Mouse (Mus musculus) heart, postnatal 0 days (tissue): ENCODE measurements around the gene Spred2. TPM values are rescaled to one million over a fixed set of nuclear protein-coding genes. Genes with fewer than 3 reads are reported as not detected.

Experiments used
- ATAC-seq: fragments of 200-750 bp; cut with Nextera tagmentation; 2 replicates; pipeline ENCODE4 v1.8.0; 2017; ENCODE audit warnings: low read depth, moderate number of reproducible peaks, moderate library complexity; ENCODE audit not compliant: insufficient read depth
- DNase-seq: peaks from one replicate; pipeline ENCODE4 v3.0.0-alpha.2; 2016; ENCODE audit warnings: low spot score
- H3K27ac ChIP-seq: fragments of 300-500 bp; sonication (generic); 2 replicates; pipeline ENCODE4 v1.5.1; 2014; ENCODE audit warnings: low read depth, mild to moderate bottlenecking
- H3K27me3 ChIP-seq: fragments of 300-500 bp; sonication (generic); 2 replicates; pipeline ENCODE4 v1.6.1; 2014; ENCODE audit warnings: low read length, mixed read lengths; ENCODE audit not compliant: control insufficient read depth, insufficient read depth
- H3K36me3 ChIP-seq: fragments of 300-500 bp; sonication (generic); replicated peaks from 2 replicates; pipeline ENCODE4 v1.6.1; 2014; ENCODE audit warnings: low read length, mixed read lengths; ENCODE audit not compliant: control insufficient read depth, insufficient read depth
- H3K4me1 ChIP-seq: fragments of 300-500 bp; sonication (generic); 2 replicates; pipeline ENCODE4 v1.6.1; 2014; ENCODE audit warnings: antibody characterized with exemption; ENCODE audit not compliant: control insufficient read depth, insufficient read depth
- H3K4me2 ChIP-seq: fragments of 300-500 bp; sonication (generic); 2 replicates; pipeline ENCODE4 v1.6.1; 2014; ENCODE audit warnings: low read depth, mild to moderate bottlenecking, low read length, moderate library complexity
- H3K4me3 ChIP-seq: fragments of 300-500 bp; sonication (generic); 2 replicates; pipeline ENCODE4 v1.5.1; 2014; ENCODE audit warnings: low read depth, low read length
- H3K9ac ChIP-seq: fragments of 300-500 bp; sonication (generic); replicated peaks from 2 replicates; pipeline ENCODE4 v1.6.1; 2014; ENCODE audit warnings: low read depth, low read length, mixed read lengths
- H3K9me3 ChIP-seq: fragments of 300-500 bp; sonication (generic); replicated peaks from 2 replicates; pipeline ENCODE4 v1.6.1; 2016; ENCODE audit warnings: low read length; ENCODE audit not compliant: control insufficient read depth
- CTCF ChIP-seq: IDR thresholded peaks from 2 replicates; pipeline ENCODE4 v1.5.1; 2016; ENCODE audit warnings: antibody characterized with exemption, control low read depth, low read depth
- EP300 ChIP-seq: IDR thresholded peaks from 2 replicates; pipeline ENCODE4 v1.6.1; 2016; ENCODE audit warnings: antibody characterized with exemption, low read depth
- WGBS: fragments of 180-500 bp; shearing (Covaris S2); extraction: QIAGEN DNeasy Blood & Tissue Kit; methylation state at CpG from one replicate; pipeline ENCODE4 v1.1.7; 2014; 5-methylcytosine and 5-hydroxymethylcytosine counted together
- polyA plus RNA-seq: library from polyadenylated mRNA; unstranded; fragments of >200 nt; fragmentation: Nextera tagmentation; extraction: Ambion mirVana; gene quantifications from 2 replicates; pipeline ENCODE4 v1.2.1, GENCODE M21; 2015
- total RNA-seq: library from RNA; depleted of rRNA; stranded (reverse); fragments of >200 nt; gene quantifications from 2 replicates; pipeline ENCODE4 v1.2.3, GENCODE M21; 2014; ENCODE audit warnings: low replicate concordance

Gene Spred2
- total and polyA plus RNA-seq, 2 experiments from 2014 or later: 3.2 to 8.2 TPM

DNA sequence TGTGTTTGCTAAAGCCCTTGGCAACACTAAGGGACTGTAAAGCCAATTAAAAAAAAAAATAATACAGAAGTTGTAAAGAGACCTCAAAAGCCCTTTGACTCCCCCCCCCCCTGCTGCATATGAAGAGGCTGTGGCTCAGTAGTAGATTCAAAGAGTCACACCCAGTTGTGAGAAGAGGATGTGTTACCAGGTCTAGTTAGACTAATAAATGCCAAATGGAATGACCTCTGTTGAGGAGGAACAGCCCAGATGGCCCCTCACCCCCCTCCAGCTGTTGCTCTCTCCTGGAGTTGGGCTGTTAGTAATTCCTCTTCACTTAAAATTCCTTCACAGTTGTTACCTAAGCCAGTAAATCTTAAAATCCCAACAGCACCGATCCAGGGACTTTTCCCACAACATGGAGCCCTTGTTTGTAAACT lies 62.3 kb downstream of the Spred2 start:
- Histone ChIP-seq H3K4me2 (peak overlapping the region; percentile 32; the same call in 1 of the 2 replicates), H3K27me3 (no peaks in the 10 kb centered on the region), H3K4me1 (peaks cover 56% of the 10 kb centered on the region), H3K9me3 (no peaks in the 10 kb centered on the region), H3K36me3 (no peaks in the 10 kb centered on the region), H3K9ac (no peak overlapping the region), H3K4me3 (no peak overlapping the region), H3K27ac (peak overlapping the region; percentile 85)
- DNase-seq (no peak), ATAC-seq (peak; percentile 52; the same call in 1 of the 2 replicates)
- WGBS: 0% methylated on average over 1 of the region's 1 CpGs
- TF ChIP-seq CTCF (no peak), EP300 (no peak)

- peak overlapping the region; percentile 85 for H3K27ac ChIP-seq
- no peak overlapping the region for H3K4me3 ChIP-seq
- H3K9ac ChIP-seq: no peak overlapping the region
- TF ChIP-seq EP300: no peak
- no peak for TF ChIP-seq CTCF
- H3K4me2 ChIP-seq: peak overlapping the region; percentile 32
- ATAC-seq (0 out of 2 replicates have a peak, but pooled peaks have one; percentile 22), DNase-seq (no peak)
- H3K4me1 ChIP-seq: peaks cover 54% of the 10 kb centered on the region
- H3K27me3 ChIP-seq: no peaks in the 10 kb centered on the region
- no peaks in the 10 kb centered on the region for H3K36me3 ChIP-seq
- WGBS: 47% methylated on average over 17 of the region's 17 CpGs
- H3K9me3 ChIP-seq: no peaks in the 10 kb centered on the region
Measured at GRCm38 (mm10) chr11:19986871-19987755, 62.9 kb downstream of the Spred2 start.

- no peak for ATAC-seq
- no peaks in the 10 kb centered on the region for H3K9me3 ChIP-seq
- TF ChIP-seq EP300: no peak
- TF ChIP-seq CTCF: no peak
- H3K27ac ChIP-seq: 0 out of 2 replicates have a peak overlapping the region, but pooled peaks have one; percentile 85
- H3K4me3 ChIP-seq: no peak overlapping the region
- no peak for DNase-seq
- 0 out of 2 replicates have a peak overlapping the region, but pooled peaks have one; percentile 32 for H3K4me2 ChIP-seq
- no peak overlapping the region for H3K9ac ChIP-seq
- H3K36me3 ChIP-seq: no peaks in the 10 kb centered on the region
- WGBS: 65% methylated on average over 9 of the region's 9 CpGs
- H3K27me3 ChIP-seq: no peaks in the 10 kb centered on the region
- peaks cover 51% of the 10 kb centered on the region for H3K4me1 ChIP-seq
Measured at GRCm38 (mm10) chr11:19987756-19988091, 63.5 kb downstream of the Spred2 start.

DNA sequence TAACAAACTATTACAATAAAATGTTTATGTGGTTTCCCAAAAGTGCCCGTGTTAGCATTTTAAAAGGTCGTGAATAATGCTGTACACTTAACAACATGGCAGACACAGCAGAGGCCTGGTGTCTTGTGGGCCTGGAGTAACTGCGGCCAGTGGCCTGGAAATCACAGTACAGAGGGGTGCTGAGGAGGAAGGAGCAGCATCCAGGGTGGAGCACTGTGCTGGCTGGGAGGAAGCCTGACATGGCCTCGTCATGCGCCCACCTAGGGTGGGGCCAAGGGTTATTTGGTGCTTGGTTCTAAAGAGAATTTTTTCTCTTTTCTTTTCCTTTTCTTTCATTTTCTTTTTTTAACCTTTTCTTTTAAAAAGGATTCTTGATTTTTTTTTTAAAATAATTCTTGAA lies 64.0 kb downstream of the Spred2 start:
- Histone ChIP-seq H3K4me3 (no peak overlapping the region), H3K4me2 (no peak overlapping the region), H3K36me3 (no peaks in the 10 kb centered on the region), H3K4me1 (peaks cover 46% of the 10 kb centered on the region), H3K27ac (no peak overlapping the region), H3K27me3 (no peaks in the 10 kb centered on the region), H3K9ac (no peak overlapping the region), H3K9me3 (no peaks in the 10 kb centered on the region)
- TF ChIP-seq EP300 (no peak), CTCF (no peak)
- ATAC-seq (no peak), DNase-seq (no peak)
- 82% methylated on average over 5 of the region's 5 CpGs for WGBS

GRCm38 (mm10) chr11:19988631-19989030 lies 64.5 kb downstream of the Spred2 start:
- Histone ChIP-seq H3K27ac (peak overlapping the region; percentile 1; the same call in 1 of the 2 replicates), H3K4me1 (peaks cover 43% of the 10 kb centered on the region), H3K4me3 (no peak overlapping the region), H3K9me3 (no peaks in the 10 kb centered on the region), H3K9ac (no peak overlapping the region), H3K4me2 (no peak overlapping the region), H3K27me3 (no peaks in the 10 kb centered on the region), H3K36me3 (no peaks in the 10 kb centered on the region)
- WGBS: 60% methylated on average over 6 of the region's 6 CpGs
- TF ChIP-seq CTCF (no peak), EP300 (no peak)
- ATAC-seq (no peak), DNase-seq (no peak)
